Mouse (Mus musculus): Measurements from ENCODE around the gene Naglu. TPM values are rescaled to one million over a fixed set of nuclear protein-coding genes. Genes with fewer than 3 reads are reported as not detected.

Naglu gene
- polyA plus RNA-seq, 1 experiment: 12.7 TPM

DNA sequence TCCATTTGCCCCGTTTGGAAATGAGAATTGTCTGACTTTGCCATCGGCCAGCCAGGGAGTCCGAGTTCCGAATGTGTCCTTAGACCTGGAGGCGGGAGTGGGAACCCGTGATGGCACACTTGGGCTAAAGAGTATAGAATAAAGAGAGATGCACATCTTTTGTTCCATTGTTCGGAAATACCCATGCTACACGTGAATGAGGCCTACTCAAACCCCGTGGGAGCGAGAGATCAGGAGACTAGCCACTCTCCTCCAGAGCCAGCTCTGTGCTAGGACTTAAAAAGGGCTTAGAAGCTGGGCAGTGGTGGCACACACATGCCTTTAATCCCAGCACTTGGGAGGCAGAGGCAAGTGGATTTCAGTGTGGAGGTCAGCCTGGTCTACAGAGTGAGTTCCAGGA lies 10.3 kb upstream of the Naglu start:
- H3K4me1 ChIP-seq (ENCODE audit: control insufficient read depth, insufficient read depth, low read length): peaks cover 40% of the 10 kb centered on the region
- H3K4me3 ChIP-seq (replicated peaks; ENCODE audit: insufficient read depth, low read depth, low read length): no peak overlapping the region
- no peak for DNase-seq
- 80% methylated on average over 10 of the region's 10 CpGs for WGBS
- peak overlapping the region; percentile 79 for H3K27ac ChIP-seq (ENCODE audit: insufficient read depth, low read length)
- H3K27me3 ChIP-seq (ENCODE audit: control insufficient read depth, insufficient read depth, low read length): no peaks in the 10 kb centered on the region
- no peak for TF ChIP-seq CTCF (IDR thresholded peaks at IDR 0.05; ENCODE audit: borderline replicate concordance, insufficient read depth, low read depth, low read length)
- TF ChIP-seq POLR2A (IDR thresholded peaks at IDR 0.05; ENCODE audit: borderline replicate concordance, insufficient read depth, low read length): no peak

DNA sequence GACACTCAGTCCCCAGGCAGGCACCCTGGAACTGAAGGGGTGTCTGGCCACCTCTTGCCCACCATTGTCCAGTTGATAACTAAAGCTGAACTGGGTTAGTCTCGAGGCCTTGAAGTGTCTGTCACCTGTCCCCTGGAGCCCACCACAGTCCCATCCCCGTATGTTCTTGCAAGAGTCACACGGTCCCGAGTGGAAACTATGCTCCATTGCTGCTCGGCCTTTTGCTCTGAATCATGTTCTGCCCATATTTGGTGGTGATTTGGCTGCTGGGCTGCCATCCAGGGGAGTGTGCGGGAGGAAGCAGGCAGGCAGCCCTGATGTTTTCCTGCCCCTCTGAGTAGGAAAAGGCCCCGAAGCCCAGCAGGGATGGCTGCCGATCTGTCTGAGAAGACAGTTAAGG lies 9.7 kb upstream of the Naglu start:
- H3K27me3 ChIP-seq (ENCODE audit: control insufficient read depth, insufficient read depth, low read length): no peaks in the 10 kb centered on the region
- 5% methylated on average over 8 of the region's 8 CpGs for WGBS
- TF ChIP-seq POLR2A (IDR thresholded peaks at IDR 0.05; ENCODE audit: borderline replicate concordance, insufficient read depth, low read length) (no peak), CTCF (IDR thresholded peaks at IDR 0.05; ENCODE audit: borderline replicate concordance, insufficient read depth, low read depth, low read length) (no peak)
- peak; percentile 66 to 73 for DNase-seq
- H3K4me1 ChIP-seq (ENCODE audit: control insufficient read depth, insufficient read depth, low read length): peaks cover 42% of the 10 kb centered on the region
- H3K27ac ChIP-seq (ENCODE audit: insufficient read depth, low read length): peak overlapping the region; percentile 79
- no peak overlapping the region for H3K4me3 ChIP-seq (replicated peaks; ENCODE audit: insufficient read depth, low read depth, low read length)

DNA sequence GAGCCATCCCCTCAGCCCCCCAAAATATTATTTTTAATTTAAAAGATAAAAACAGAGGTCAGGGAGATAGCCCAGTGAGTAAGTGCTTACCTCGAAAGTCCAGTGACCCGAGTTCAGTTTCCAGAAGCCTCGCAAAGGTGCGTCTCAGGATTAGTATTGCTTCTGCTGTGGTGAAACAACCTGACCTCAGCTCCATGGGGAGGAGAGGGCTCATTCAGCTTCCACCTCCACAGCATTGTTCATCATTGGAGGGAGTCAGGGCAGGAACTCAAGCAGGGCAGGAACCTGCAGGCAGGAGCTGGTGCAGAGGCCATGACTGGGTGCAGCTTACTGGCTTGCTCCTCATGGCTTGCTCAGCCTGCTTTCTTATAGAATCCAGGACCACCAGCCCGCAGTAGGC lies 8.8 kb upstream of the Naglu start:
- TF ChIP-seq CTCF (IDR thresholded peaks at IDR 0.05; ENCODE audit: borderline replicate concordance, insufficient read depth, low read depth, low read length): no peak
- TF ChIP-seq POLR2A (IDR thresholded peaks at IDR 0.05; ENCODE audit: borderline replicate concordance, insufficient read depth, low read length): no peak
- H3K27ac ChIP-seq (ENCODE audit: insufficient read depth, low read length): no peak overlapping the region
- no peak overlapping the region for H3K4me3 ChIP-seq (replicated peaks; ENCODE audit: insufficient read depth, low read depth, low read length)
- H3K4me1 ChIP-seq (ENCODE audit: control insufficient read depth, insufficient read depth, low read length): peaks cover 42% of the 10 kb centered on the region
- 86% methylated on average over 5 of the region's 5 CpGs for WGBS
- no peak for DNase-seq
- H3K27me3 ChIP-seq (ENCODE audit: control insufficient read depth, insufficient read depth, low read length): no peaks in the 10 kb centered on the region

DNA sequence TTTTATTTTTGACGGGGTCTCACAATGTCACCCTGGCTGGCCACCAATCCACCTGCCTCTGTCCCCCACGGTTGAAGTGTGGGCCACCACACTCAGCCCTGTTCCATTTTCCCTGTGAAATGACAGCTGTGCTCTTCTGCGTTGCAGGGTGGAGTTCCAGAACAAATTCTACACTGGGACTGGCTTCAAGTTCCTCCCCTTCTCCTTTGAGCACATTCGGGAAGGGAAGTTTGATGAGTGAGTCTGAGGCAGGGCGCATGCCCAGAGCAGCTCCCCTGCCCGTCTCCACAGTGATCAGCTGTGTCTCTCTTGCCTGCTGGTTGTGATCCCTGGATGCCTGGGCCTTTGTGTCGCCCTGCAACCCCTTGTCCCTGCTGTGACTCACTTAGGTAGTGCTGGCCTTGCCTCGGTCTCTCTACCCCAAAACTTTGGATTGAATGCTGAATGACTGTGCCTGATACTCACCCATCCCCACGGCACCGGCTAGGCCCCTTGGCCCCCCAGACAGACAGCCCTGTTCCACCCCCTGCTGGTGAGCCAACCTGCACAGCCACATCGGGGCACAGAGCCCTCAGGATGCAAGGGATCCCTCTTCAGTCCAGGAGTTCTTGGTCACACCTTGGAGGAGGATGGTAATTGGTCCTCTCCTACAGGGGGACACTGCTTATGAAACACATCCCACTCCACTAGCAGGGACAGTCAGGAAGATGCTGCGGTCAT lies 7.5 kb upstream of the Naglu start:
- DNase-seq: no peak
- Histone ChIP-seq H3K4me3 (replicated peaks; ENCODE audit: insufficient read depth, low read depth, low read length) (no peak overlapping the region), H3K4me1 (ENCODE audit: control insufficient read depth, insufficient read depth, low read length) (peaks cover 42% of the 10 kb centered on the region), H3K27ac (ENCODE audit: insufficient read depth, low read length) (peak overlapping the region; percentile 87), H3K27me3 (ENCODE audit: control insufficient read depth, insufficient read depth, low read length) (no peaks in the 10 kb centered on the region)
- 44% methylated on average over 12 of the region's 12 CpGs for WGBS
- TF ChIP-seq CTCF (IDR thresholded peaks at IDR 0.05; ENCODE audit: borderline replicate concordance, insufficient read depth, low read depth, low read length) (no peak), POLR2A (IDR thresholded peaks at IDR 0.05; ENCODE audit: borderline replicate concordance, insufficient read depth, low read length) (no peak)

DNA sequence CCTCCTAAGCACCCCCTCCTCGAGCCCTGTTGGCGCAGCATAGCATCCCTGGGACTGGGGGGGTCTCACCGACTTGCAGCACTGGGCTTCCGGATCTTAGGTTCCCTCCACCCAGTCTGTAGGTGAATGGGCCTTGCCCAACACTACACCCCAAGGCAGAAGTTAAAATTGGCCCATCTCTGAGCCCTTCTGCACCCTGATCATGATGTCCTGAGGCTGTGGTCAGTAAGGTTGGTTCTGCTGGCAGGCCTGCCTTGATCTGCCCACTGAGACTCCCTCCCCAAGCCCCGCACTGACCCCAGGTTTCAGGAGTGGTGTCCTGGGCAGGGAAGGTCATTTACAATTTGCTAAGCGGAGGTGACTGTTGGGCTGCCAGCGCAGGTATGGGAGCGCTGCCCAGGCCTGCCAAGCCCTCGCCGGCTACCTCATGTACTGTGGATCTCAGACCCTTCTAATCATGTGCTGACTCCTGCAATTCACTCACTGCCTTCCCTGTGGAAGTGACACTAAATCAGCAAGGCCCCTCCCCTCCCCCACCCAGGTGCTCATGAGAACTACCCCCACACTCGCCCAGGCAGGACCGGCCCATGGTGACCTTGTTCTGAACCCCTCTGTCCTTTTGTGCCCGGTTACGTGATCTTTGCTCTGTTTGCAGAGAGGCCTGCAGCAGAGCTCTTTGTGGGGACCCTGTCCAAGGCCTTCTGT lies 6.7 kb upstream of the Naglu start:
- Histone ChIP-seq H3K27ac (ENCODE audit: insufficient read depth, low read length) (peak overlapping the region; percentile 87), H3K4me3 (replicated peaks; ENCODE audit: insufficient read depth, low read depth, low read length) (no peak overlapping the region), H3K27me3 (ENCODE audit: control insufficient read depth, insufficient read depth, low read length) (no peaks in the 10 kb centered on the region), H3K4me1 (ENCODE audit: control insufficient read depth, insufficient read depth, low read length) (peaks cover 40% of the 10 kb centered on the region)
- DNase-seq: no peak
- WGBS: 38% methylated on average over 14 of the region's 14 CpGs
- TF ChIP-seq POLR2A (IDR thresholded peaks at IDR 0.05; ENCODE audit: borderline replicate concordance, insufficient read depth, low read length) (no peak), CTCF (IDR thresholded peaks at IDR 0.05; ENCODE audit: borderline replicate concordance, insufficient read depth, low read depth, low read length) (no peak)

DNA sequence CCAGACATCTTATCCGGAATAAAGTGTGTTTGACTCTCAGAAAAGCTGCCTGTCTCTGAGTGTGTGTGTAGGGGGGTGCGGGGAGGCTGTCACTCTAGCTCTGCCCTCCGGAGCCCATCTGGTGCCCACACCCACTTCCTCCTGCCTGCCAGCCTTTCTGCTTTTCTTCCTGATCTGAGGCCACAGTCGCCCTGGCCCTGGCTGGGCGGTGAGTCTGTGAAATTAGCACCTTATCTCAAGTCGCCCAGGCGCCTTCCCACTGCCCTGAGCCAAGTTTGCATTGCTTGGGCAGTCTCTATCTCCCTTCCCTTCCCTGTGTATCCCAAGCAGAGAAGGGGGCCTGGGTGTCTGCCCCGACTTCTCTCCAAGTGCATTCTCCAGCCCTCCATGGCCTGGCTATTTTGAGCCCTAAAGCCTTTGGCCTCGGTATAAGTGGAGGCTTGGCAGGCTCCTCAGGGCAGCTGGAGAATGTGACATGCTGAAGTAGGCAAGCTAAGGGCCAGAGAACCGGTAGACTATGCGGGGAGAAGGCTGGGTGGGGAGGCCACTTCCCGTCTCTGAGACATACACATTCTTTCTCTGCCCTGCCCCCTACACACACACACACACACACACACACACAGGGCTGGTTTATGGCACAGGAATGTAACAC lies 6.0 kb upstream of the Naglu start:
- peak; percentile 71 to 75 for DNase-seq
- no peaks in the 10 kb centered on the region for H3K27me3 ChIP-seq (ENCODE audit: control insufficient read depth, insufficient read depth, low read length)
- TF ChIP-seq CTCF (IDR thresholded peaks at IDR 0.05; ENCODE audit: borderline replicate concordance, insufficient read depth, low read depth, low read length) (no peak), POLR2A (IDR thresholded peaks at IDR 0.05; ENCODE audit: borderline replicate concordance, insufficient read depth, low read length) (0 out of 2 replicates have a peak, but pooled peaks have one; percentile 14)
- no peak overlapping the region for H3K4me3 ChIP-seq (replicated peaks; ENCODE audit: insufficient read depth, low read depth, low read length)
- H3K4me1 ChIP-seq (ENCODE audit: control insufficient read depth, insufficient read depth, low read length): peaks cover 38% of the 10 kb centered on the region
- peak overlapping the region; percentile 87 for H3K27ac ChIP-seq (ENCODE audit: insufficient read depth, low read length)
- 4% methylated on average over 12 of the region's 12 CpGs for WGBS

DNA sequence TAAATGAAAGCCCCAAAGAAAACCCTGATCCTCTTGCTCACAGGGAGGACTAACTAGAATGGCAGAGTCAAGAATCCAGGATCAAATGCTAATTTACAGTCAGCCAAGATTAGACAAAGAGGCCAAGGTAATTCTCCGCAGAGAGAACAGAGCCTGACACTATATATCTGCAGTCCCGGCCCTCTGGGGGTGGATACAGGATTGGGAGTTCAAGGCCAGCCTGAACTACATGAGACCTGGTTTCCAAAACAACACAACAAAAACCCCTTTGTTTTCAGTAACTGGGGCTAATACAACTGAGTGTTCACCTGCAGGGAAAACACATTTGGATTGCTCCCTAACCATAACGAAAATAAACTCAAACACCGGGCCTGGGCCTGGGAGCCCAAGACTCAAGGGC lies 5.3 kb upstream of the Naglu start:
- H3K27me3 ChIP-seq (ENCODE audit: control insufficient read depth, insufficient read depth, low read length): no peaks in the 10 kb centered on the region
- H3K4me1 ChIP-seq (ENCODE audit: control insufficient read depth, insufficient read depth, low read length): peaks cover 41% of the 10 kb centered on the region
- 67% methylated on average over 4 of the region's 4 CpGs for WGBS
- no peak for TF ChIP-seq POLR2A (IDR thresholded peaks at IDR 0.05; ENCODE audit: borderline replicate concordance, insufficient read depth, low read length)
- no peak for TF ChIP-seq CTCF (IDR thresholded peaks at IDR 0.05; ENCODE audit: borderline replicate concordance, insufficient read depth, low read depth, low read length)
- H3K4me3 ChIP-seq (replicated peaks; ENCODE audit: insufficient read depth, low read depth, low read length): no peak overlapping the region
- peak overlapping the region; percentile 87 for H3K27ac ChIP-seq (ENCODE audit: insufficient read depth, low read length)
- no peak for DNase-seq
